Mouse (Mus musculus) cortical plate, adult 2 months (tissue): ENCODE measurements at regions not wholly inside any gene's neighbourhood (a gene's known extent, or its start where the extent isn't known, plus 50 kb on each side); places are given as distances from the start of the nearest gene placed in this dataset.

Experiments
- CTCF ChIP-seq: fragments of 200-500 bp; IDR thresholded peaks from 2 replicates; pipeline ENCODE4 v1.5.1; 2011; ENCODE audit warnings: mild to moderate bottlenecking, control low read depth, low read length; ENCODE audit not compliant: insufficient read depth; ENCODE audit errors: extremely low read depth
- POLR2A ChIP-seq: fragments of 200-500 bp; IDR thresholded peaks from 2 replicates; pipeline ENCODE4 v1.6.1; 2011; ENCODE audit warnings: mild to moderate bottlenecking, low read length, control low read depth; ENCODE audit not compliant: insufficient read depth; ENCODE audit errors: extremely low read depth

DNA sequence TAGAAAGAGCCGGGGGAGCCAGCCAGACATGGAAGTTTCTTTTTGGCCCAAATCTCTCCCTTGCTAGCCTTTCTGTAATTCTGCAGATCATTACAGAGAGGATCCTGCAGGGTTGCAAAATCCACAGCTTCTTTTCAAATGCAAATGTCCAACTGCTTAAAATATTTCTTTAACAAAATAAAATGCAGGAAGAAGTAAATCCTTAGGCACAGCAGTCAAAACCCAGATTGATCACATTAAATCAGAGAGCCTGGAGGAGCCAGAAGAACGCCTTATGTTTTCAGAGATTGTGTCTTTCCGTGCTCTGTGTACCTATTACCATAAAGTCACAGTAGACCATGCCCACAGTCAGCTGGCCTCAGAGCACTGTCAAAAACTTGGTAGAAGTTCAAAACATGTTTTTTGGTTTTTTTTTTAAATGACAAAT is 365.1 kb upstream of the Chrm3 start:
- no peak for TF ChIP-seq POLR2A
- no peak for TF ChIP-seq CTCF
